Comparison of ENCODE assay signal across 22 mouse cellular contexts in genomic region chr13:36953676-36954075, GRCm38 (mm10).
DNase-seq lines count a peak whose midpoint lies in the region; ATAC-seq and TF ChIP-seq lines count a peak whose summit lies in the region.
"Had no signal": no experiment of that assay in that cellular context is flagged by ENCODE, and none has a peak within 500 bp of the region (broad histone marks: within the 10 kb centered on the region; RNA-seq: fewer than 3 reads in every experiment).

No protein-coding gene starts in this region.

- H3K9ac ChIP-seq in heart, embryonic 11.5 days (ENCODE audit: low read depth, low read length): no peak overlapping the region
- no peak overlapping the region for H3K9ac ChIP-seq in limb, embryonic 13.5 days
- H3K9ac ChIP-seq in limb, embryonic 14.5 days (ENCODE audit: low read depth, low read length, severe bottlenecking): no peak overlapping the region
- no peak overlapping the region for H3K9ac ChIP-seq in intestine, embryonic 16.5 days (ENCODE audit: low read depth, low read length)

- H3K27me3 ChIP-seq in heart, embryonic 11.5 days (ENCODE audit: control insufficient read depth, insufficient read depth, low read length): no peaks in the 10 kb centered on the region
- 0 out of 2 replicates have a peak, but pooled peaks cover 3% of the 10 kb centered on the region for H3K27me3 ChIP-seq in limb, embryonic 13.5 days
- no peaks in the 10 kb centered on the region for H3K27me3 ChIP-seq in limb, embryonic 10.5 days (ENCODE audit: low read depth, poor library complexity, severe bottlenecking)
- H3K27me3 ChIP-seq in limb, embryonic 14.5 days (ENCODE audit: control insufficient read depth, insufficient read depth, low read length): no peaks in the 10 kb centered on the region
- H3K27me3 ChIP-seq in intestine, embryonic 16.5 days (replicated peaks; ENCODE audit: control insufficient read depth, insufficient read depth, low read length): no peaks in the 10 kb centered on the region
- H3K27me3 ChIP-seq: CH12.LX, Patski had no signal

- H3K36me3 ChIP-seq in heart, embryonic 11.5 days (ENCODE audit: control insufficient read depth, insufficient read depth, low read length): no peaks in the 10 kb centered on the region
- no peaks in the 10 kb centered on the region for H3K36me3 ChIP-seq in limb, embryonic 13.5 days
- no peaks in the 10 kb centered on the region for H3K36me3 ChIP-seq in limb, embryonic 10.5 days
- no peaks in the 10 kb centered on the region for H3K36me3 ChIP-seq in limb, embryonic 14.5 days (ENCODE audit: control insufficient read depth, insufficient read depth, low read length)
- no peaks in the 10 kb centered on the region for H3K36me3 ChIP-seq in intestine, embryonic 16.5 days (ENCODE audit: control insufficient read depth, insufficient read depth, low read length)
- H3K36me3 ChIP-seq: G1E had no signal

- no peaks in the 10 kb centered on the region for H3K4me1 ChIP-seq in heart, embryonic 11.5 days (ENCODE audit: control insufficient read depth, insufficient read depth, low read length)
- peaks cover 5% of the 10 kb centered on the region; the same call in 1 of the 2 replicates for H3K4me1 ChIP-seq in limb, embryonic 13.5 days
- no peaks in the 10 kb centered on the region for H3K4me1 ChIP-seq in limb, embryonic 10.5 days
- no peaks in the 10 kb centered on the region for H3K4me1 ChIP-seq in embryonic fibroblast, embryonic 13.5 days (ENCODE audit: control insufficient read depth, insufficient read depth, low read length)
- H3K4me1 ChIP-seq in limb, embryonic 14.5 days (ENCODE audit: control insufficient read depth, insufficient read depth, low read length): peaks cover 4% of the 10 kb centered on the region
- H3K4me1 ChIP-seq in intestine, embryonic 16.5 days (ENCODE audit: control insufficient read depth, insufficient read depth, low read length): no peaks in the 10 kb centered on the region

- no peak overlapping the region for H3K27ac ChIP-seq in heart, embryonic 11.5 days (ENCODE audit: low read depth, low read length)
- no peak overlapping the region for H3K27ac ChIP-seq in limb, embryonic 13.5 days
- H3K27ac ChIP-seq in limb, embryonic 10.5 days: no peak overlapping the region
- 0 out of 2 replicates have a peak overlapping the region, but pooled peaks have one; percentile 18 for H3K27ac ChIP-seq in embryonic fibroblast, embryonic 13.5 days (ENCODE audit: insufficient read depth, low read length)
- no peak overlapping the region for H3K27ac ChIP-seq in limb, embryonic 14.5 days (replicated peaks; ENCODE audit: low read depth, low read length)
- H3K27ac ChIP-seq in intestine, embryonic 16.5 days (ENCODE audit: low read length): no peak overlapping the region

- no peak for TF ChIP-seq POLR2A in embryonic fibroblast, embryonic 13.5 days (IDR thresholded peaks at IDR 0.05; ENCODE audit: low read depth, low read length)
- TF ChIP-seq POLR2A in limb, embryonic 14.5 days (IDR thresholded peaks at IDR 0.05; ENCODE audit: borderline replicate concordance, extremely low read depth, insufficient read depth, insufficient read length): no peak

- peak; percentile 6 for DNase-seq in heart, adult 11 months
- no peak for DNase-seq in limb, embryonic 10.5 days (ENCODE audit: low spot score)
- DNase-seq in limb, embryonic 14.5 days (ENCODE audit: low spot score): peak; percentile 68
- no peak for DNase-seq in ovary, postnatal 10 days (ENCODE audit: low spot score)
- DNase-seq: adrenal gland, adult 2 months; adrenal gland, adult 8-10 months; adrenal gland, postnatal 10 days; adrenal gland, postnatal 14 days; adrenal gland, postnatal 25 days; adrenal gland, postnatal 36 days; B cell, adult 2 months; cerebellum, adult 11 months; cerebellum, adult 11-12 months had no signal

- no peak overlapping the region for H3K4me3 ChIP-seq in heart, embryonic 11.5 days (ENCODE audit: low read depth, low read length)
- H3K4me3 ChIP-seq in limb, embryonic 13.5 days: no peak overlapping the region
- no peak overlapping the region for H3K4me3 ChIP-seq in limb, embryonic 10.5 days
- H3K4me3 ChIP-seq in embryonic fibroblast, embryonic 13.5 days (ENCODE audit: insufficient read depth, low read length): no peak overlapping the region
- no peak overlapping the region for H3K4me3 ChIP-seq in limb, embryonic 14.5 days (replicated peaks; ENCODE audit: low read length)
- no peak overlapping the region for H3K4me3 ChIP-seq in intestine, embryonic 16.5 days (ENCODE audit: low read length)

- ATAC-seq in heart, embryonic 11.5 days (replicated peaks; ENCODE audit: insufficient number of reproducible peaks, low FRiP score, low TSS enrichment): no peak
- ATAC-seq in limb, embryonic 13.5 days (ENCODE audit: low FRiP score, low read depth): peak; percentile 67; the same call in 1 of the 2 replicates
- peak; percentile 70; the same call in 1 of the 2 replicates for ATAC-seq in limb, embryonic 14.5 days (ENCODE audit: low FRiP score, low read depth)
- no peak for ATAC-seq in intestine, embryonic 16.5 days
- ATAC-seq: activated CD4-positive, CD25-positive, alpha-beta regulatory T cell, adult 4 months; CD4-positive, CD25-positive, alpha-beta regulatory T cell, adult 4 months; Patski had no signal

- H3K4me2 ChIP-seq in heart, embryonic 11.5 days: no peak overlapping the region
- no peak overlapping the region for H3K4me2 ChIP-seq in limb, embryonic 13.5 days (replicated peaks)
- H3K4me2 ChIP-seq in limb, embryonic 14.5 days (replicated peaks; ENCODE audit: low read depth, low read length, severe bottlenecking): no peak overlapping the region
- no peak overlapping the region for H3K4me2 ChIP-seq in intestine, embryonic 16.5 days (ENCODE audit: low read depth, low read length)

- no peak for TF ChIP-seq CTCF in embryonic fibroblast, embryonic 13.5 days (IDR thresholded peaks at IDR 0.05; ENCODE audit: borderline replicate concordance, insufficient read depth, low read length)

- no peaks in the 10 kb centered on the region for H3K9me3 ChIP-seq in heart, embryonic 11.5 days (replicated peaks; ENCODE audit: control insufficient read depth, low read length)
- H3K9me3 ChIP-seq in limb, embryonic 13.5 days: no peaks in the 10 kb centered on the region
- no peaks in the 10 kb centered on the region for H3K9me3 ChIP-seq in limb, embryonic 10.5 days (replicated peaks)
- no peaks in the 10 kb centered on the region for H3K9me3 ChIP-seq in limb, embryonic 14.5 days (ENCODE audit: control insufficient read depth, low read length)
- no peaks in the 10 kb centered on the region for H3K9me3 ChIP-seq in intestine, embryonic 16.5 days (ENCODE audit: control insufficient read depth, low read length)
- H3K9me3 ChIP-seq: G1E had no signal

Comparison
In these comparisons a context has a peak if more than half of its experiments do, and no peak if none do; other contexts are left out.
1. DNase-seq: peak in heart, adult 11 months (single experiment) and limb, embryonic 14.5 days (single experiment); none in limb, embryonic 10.5 days (single experiment) and ovary, postnatal 10 days (single experiment).
2. ATAC-seq: peak in limb, embryonic 13.5 days (single experiment) and limb, embryonic 14.5 days (single experiment); none in heart, embryonic 11.5 days (single experiment) and intestine, embryonic 16.5 days (single experiment).